Mouse (Mus musculus): Measurements from ENCODE around the gene Kmo. TPM values are rescaled to one million over a fixed set of nuclear protein-coding genes. Genes with fewer than 3 reads are reported as not detected.

Kmo gene
- 0.11 TPM in 1 of 2 replicates, not detected in the other for polyA plus RNA-seq (2015; fragmentation: Nextera tagmentation; extraction: Ambion mirVana)

DNA sequence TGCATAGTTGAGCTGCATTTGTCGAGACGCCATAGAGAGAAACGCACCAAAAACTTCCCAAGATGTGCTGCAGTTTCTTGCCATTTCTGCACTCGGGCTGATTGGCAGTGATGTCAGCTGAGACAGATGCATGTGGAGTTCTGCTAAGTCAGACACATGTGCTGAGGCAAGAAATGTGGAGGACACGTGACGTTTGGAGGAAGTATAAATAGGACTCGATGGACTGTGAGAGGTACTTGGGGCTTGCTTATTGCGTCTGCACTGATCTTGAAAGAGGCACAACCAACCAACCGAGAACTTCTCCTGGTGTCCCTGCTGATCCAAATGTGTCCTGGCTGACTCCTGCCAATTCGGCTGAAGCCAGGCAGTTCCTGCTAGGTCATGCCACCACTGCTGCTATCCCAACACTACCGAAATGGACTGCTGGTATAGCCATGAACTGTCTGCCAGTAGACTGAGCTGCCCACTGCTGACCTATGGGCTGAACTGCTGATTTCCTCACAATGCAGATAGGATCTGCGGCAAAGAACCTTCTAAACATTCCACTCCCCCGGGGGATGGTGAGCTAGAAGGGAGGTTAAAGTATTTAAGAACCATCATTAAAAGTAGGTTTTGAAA is at the start of gene Kmo:
TSS of gene Kmo (plus strand) at position 568 of the 618 bp plus-strand sequence.
- Histone ChIP-seq H3K4me2 (ENCODE audit: low read length) (no peak within 1 kb of the TSS), H3K27me3 (ENCODE audit: control insufficient read depth, insufficient read depth, low read depth, low read length) (no peaks in the 10 kb centered on the region), H3K36me3 (ENCODE audit: control insufficient read depth, insufficient read depth, low read length) (peaks cover 19% of the 10 kb centered on the region), H3K4me1 (ENCODE audit: control insufficient read depth, insufficient read depth, low read length) (peaks cover 14% of the 10 kb centered on the region), H3K9ac (ENCODE audit: low read depth, low read length) (no peak within 1 kb of the TSS), H3K4me3 (ENCODE audit: low read depth, low read length) (no peak within 1 kb of the TSS), H3K9me3 (replicated peaks; ENCODE audit: control insufficient read depth, low read length, poor library complexity, severe bottlenecking) (no peaks in the 10 kb centered on the region), H3K27ac (ENCODE audit: low read length) (no peak within 1 kb of the TSS)
- no peak for ATAC-seq
- 91% methylated on average over 13 of the region's 13 CpGs for WGBS

DNA sequence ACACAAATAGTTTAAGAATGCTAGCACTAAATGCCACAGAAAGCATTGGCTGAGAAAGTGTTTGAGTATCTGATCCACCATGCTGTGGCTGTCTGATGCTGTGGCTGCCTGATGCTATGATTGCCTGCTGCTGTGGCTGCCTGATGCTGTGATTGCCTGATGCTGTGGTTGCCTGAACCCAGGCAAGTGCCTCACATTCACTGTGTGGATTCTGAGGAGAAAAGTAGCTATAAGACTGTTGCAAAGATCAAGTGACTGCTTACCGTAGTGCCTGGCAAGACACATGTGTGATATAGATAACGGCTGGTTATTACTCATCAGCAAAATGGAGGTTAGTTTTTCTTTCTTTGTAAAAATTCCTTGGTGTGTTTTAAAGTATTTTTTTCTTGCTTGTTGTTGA is 46.1 kb upstream of the Kmo start:
- Histone ChIP-seq H3K27me3 (ENCODE audit: control insufficient read depth, insufficient read depth, low read depth, low read length) (no peaks in the 10 kb centered on the region), H3K9ac (ENCODE audit: low read depth, low read length) (no peak overlapping the region), H3K9me3 (replicated peaks; ENCODE audit: control insufficient read depth, low read length, poor library complexity, severe bottlenecking) (no peaks in the 10 kb centered on the region), H3K27ac (ENCODE audit: low read length) (no peak overlapping the region), H3K4me1 (ENCODE audit: control insufficient read depth, insufficient read depth, low read length) (no peaks in the 10 kb centered on the region), H3K36me3 (ENCODE audit: control insufficient read depth, insufficient read depth, low read length) (no peaks in the 10 kb centered on the region), H3K4me3 (ENCODE audit: low read depth, low read length) (no peak overlapping the region), H3K4me2 (ENCODE audit: low read length) (no peak overlapping the region)
- no peak for ATAC-seq
- WGBS, result 87% methylated on average over 2 of the region's 2 CpGs

DNA sequence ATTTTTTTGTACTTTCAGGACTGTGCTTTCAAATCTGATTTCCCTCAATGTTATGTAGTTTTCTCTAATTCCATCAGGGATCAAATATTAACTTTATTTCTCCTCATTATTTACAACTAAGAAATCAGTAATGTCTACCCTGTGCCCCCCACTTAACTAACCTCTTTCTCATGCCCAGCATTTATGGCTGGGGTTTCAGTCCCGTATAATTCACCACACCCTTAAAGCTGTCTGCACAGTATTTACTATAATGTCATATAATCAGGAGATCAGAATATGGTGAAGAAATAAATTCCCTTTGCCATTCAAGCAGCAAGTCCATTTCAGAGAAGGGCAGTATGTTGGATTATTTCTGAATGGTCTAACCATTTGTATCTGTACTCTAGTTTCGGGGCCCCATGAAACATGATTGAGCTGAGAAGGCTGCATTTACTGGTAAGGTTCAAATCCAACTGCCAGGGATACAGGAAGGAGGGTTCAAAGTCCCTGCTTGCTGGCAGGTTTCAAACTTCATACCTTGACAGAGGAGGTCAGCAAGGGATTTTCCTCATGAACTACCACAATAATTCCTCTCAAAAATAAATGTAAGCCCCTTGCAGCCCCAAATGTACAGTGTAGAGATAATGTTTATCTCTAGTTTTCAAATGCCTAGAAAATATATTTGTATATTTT is 41.6 kb upstream of the Kmo start:
- no peaks in the 10 kb centered on the region for H3K4me1 ChIP-seq (ENCODE audit: control insufficient read depth, insufficient read depth, low read length)
- H3K9me3 ChIP-seq (replicated peaks; ENCODE audit: control insufficient read depth, low read length, poor library complexity, severe bottlenecking), result no peaks in the 10 kb centered on the region
- H3K4me3 ChIP-seq (ENCODE audit: low read depth, low read length), result no peak overlapping the region
- 91% methylated on average over 2 of the region's 2 CpGs for WGBS
- no peak for ATAC-seq
- no peak overlapping the region for H3K27ac ChIP-seq (ENCODE audit: low read length)
- H3K9ac ChIP-seq (ENCODE audit: low read depth, low read length), result no peak overlapping the region
- H3K36me3 ChIP-seq (ENCODE audit: control insufficient read depth, insufficient read depth, low read length), result no peaks in the 10 kb centered on the region
- no peaks in the 10 kb centered on the region for H3K27me3 ChIP-seq (ENCODE audit: control insufficient read depth, insufficient read depth, low read depth, low read length)
- H3K4me2 ChIP-seq (ENCODE audit: low read length), result no peak overlapping the region

DNA sequence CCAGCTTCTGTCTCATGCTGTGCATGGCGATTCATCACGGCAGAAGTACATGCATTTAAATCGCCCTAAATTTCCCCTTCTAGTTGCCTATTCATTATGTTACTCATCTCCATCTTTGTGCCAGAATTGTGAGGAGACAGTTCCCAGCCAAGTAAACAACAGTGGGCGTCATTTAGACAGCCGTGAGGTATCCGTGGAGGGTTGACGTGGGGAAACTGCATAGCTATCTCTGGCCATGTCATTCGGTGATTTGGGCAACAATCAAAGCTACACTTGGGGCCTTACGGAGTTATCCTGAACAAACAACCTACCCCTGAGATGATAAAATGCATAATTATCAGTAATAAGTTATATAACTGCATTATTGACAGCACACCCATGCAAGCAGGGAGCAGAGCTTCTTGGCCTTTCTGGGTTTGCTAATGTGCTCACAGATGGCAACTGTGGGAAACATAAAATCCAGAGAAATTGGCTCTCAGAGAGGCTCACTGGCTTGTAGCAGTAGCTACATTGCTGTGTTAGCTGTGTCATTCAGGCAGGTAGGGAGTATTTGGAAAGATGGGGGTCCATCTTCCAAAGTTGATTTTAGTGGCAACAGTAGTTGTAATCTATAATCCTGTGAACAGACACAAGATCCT is 40.5 kb upstream of the Kmo start:
- no peaks in the 10 kb centered on the region for H3K4me1 ChIP-seq (ENCODE audit: control insufficient read depth, insufficient read depth, low read length)
- ATAC-seq, result no peak
- no peaks in the 10 kb centered on the region for H3K27me3 ChIP-seq (ENCODE audit: control insufficient read depth, insufficient read depth, low read depth, low read length)
- no peak overlapping the region for H3K27ac ChIP-seq (ENCODE audit: low read length)
- H3K36me3 ChIP-seq (ENCODE audit: control insufficient read depth, insufficient read depth, low read length), result no peaks in the 10 kb centered on the region
- WGBS, result 73% methylated on average over 9 of the region's 9 CpGs
- no peak overlapping the region for H3K4me2 ChIP-seq (ENCODE audit: low read length)
- no peak overlapping the region for H3K4me3 ChIP-seq (ENCODE audit: low read depth, low read length)
- no peak overlapping the region for H3K9ac ChIP-seq (ENCODE audit: low read depth, low read length)
- H3K9me3 ChIP-seq (replicated peaks; ENCODE audit: control insufficient read depth, low read length, poor library complexity, severe bottlenecking), result no peaks in the 10 kb centered on the region

DNA sequence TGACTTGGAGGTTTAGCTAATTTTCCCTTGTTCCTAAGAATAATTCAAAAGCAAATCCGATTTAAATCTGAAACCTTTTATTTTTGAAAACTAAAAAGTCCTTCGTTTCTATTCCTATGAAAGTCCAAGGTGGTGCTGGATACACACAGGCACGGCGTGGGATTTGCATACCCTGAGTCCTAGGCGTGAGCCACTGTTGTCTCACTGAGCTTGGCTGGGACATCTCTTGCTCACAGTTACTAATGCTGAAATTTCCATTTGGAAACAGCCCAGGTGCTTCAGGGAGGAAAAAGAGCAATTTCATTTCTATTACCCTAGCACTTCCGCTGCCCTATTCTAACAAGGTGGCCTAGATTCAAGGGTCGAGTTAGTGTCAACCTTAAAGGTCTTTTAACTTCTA is 39.8 kb upstream of the Kmo start:
- Histone ChIP-seq H3K4me1 (ENCODE audit: control insufficient read depth, insufficient read depth, low read length) (no peaks in the 10 kb centered on the region), H3K4me2 (ENCODE audit: low read length) (no peak overlapping the region), H3K9me3 (replicated peaks; ENCODE audit: control insufficient read depth, low read length, poor library complexity, severe bottlenecking) (no peaks in the 10 kb centered on the region), H3K4me3 (ENCODE audit: low read depth, low read length) (no peak overlapping the region), H3K36me3 (ENCODE audit: control insufficient read depth, insufficient read depth, low read length) (no peaks in the 10 kb centered on the region), H3K9ac (ENCODE audit: low read depth, low read length) (no peak overlapping the region), H3K27ac (ENCODE audit: low read length) (no peak overlapping the region), H3K27me3 (ENCODE audit: control insufficient read depth, insufficient read depth, low read depth, low read length) (no peaks in the 10 kb centered on the region)
- no peak for ATAC-seq
- WGBS, result 91% methylated on average over 7 of the region's 7 CpGs

DNA sequence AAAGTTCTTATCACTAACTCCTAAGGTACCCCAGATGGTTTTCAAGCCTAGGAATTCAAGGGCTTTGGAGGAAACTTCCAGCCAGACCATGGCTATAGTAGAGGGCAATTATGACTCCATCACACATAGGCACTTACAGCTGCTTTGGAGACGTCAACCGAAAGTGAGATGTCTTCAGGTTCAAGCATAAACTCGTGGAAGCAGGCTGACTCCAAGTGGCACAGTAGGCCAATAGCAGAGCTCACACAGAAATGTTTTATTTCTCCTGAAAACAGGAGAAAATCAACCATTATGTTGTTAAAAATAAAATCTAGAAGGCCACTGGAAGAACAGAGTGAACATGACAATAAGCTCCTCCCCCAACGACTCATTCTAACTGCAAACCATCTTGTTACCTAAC is 37.4 kb upstream of the Kmo start:
- ATAC-seq, result no peak
- 89% methylated on average over 4 of the region's 4 CpGs for WGBS

DNA sequence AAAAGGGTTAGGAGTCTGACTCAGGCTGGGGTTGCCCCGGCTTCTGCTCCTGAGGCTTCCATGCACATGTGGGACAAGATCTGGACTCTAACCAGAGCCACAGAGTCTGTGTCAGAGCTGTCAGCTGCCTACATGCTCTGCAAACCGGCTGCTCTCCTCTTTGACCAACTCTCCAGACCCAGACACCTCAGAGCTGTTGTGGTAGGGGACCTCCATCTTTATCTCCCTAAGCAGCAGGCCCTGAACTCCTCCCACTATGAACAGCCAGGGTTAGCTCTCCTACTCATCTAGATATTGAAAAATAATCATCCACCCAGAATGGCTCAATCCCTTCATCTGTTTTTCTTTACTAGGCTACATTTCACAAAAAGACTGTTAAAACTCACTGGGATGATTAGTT is 34.9 kb upstream of the Kmo start:
- Histone ChIP-seq H3K4me1 (ENCODE audit: control insufficient read depth, insufficient read depth, low read length) (no peaks in the 10 kb centered on the region), H3K4me3 (ENCODE audit: low read depth, low read length) (no peak overlapping the region), H3K27ac (ENCODE audit: low read length) (no peak overlapping the region), H3K27me3 (ENCODE audit: control insufficient read depth, insufficient read depth, low read depth, low read length) (no peaks in the 10 kb centered on the region), H3K9me3 (replicated peaks; ENCODE audit: control insufficient read depth, low read length, poor library complexity, severe bottlenecking) (no peaks in the 10 kb centered on the region), H3K4me2 (ENCODE audit: low read length) (no peak overlapping the region), H3K36me3 (ENCODE audit: control insufficient read depth, insufficient read depth, low read length) (no peaks in the 10 kb centered on the region), H3K9ac (ENCODE audit: low read depth, low read length) (no peak overlapping the region)
- no peak for ATAC-seq
- WGBS, result 81% methylated on average over 2 of the region's 2 CpGs

More for the DNA sequence above, 37.4 kb upstream of the Kmo start:
- no peak overlapping the region for H3K9ac ChIP-seq (ENCODE audit: low read depth, low read length)
- no peaks in the 10 kb centered on the region for H3K27me3 ChIP-seq (ENCODE audit: control insufficient read depth, insufficient read depth, low read depth, low read length)
- no peaks in the 10 kb centered on the region for H3K4me1 ChIP-seq (ENCODE audit: control insufficient read depth, insufficient read depth, low read length)
- H3K36me3 ChIP-seq (ENCODE audit: control insufficient read depth, insufficient read depth, low read length), result no peaks in the 10 kb centered on the region
- H3K4me2 ChIP-seq (ENCODE audit: low read length), result no peak overlapping the region
- no peak overlapping the region for H3K27ac ChIP-seq (ENCODE audit: low read length)
- no peaks in the 10 kb centered on the region for H3K9me3 ChIP-seq (replicated peaks; ENCODE audit: control insufficient read depth, low read length, poor library complexity, severe bottlenecking)
- no peak overlapping the region for H3K4me3 ChIP-seq (ENCODE audit: low read depth, low read length)

DNA sequence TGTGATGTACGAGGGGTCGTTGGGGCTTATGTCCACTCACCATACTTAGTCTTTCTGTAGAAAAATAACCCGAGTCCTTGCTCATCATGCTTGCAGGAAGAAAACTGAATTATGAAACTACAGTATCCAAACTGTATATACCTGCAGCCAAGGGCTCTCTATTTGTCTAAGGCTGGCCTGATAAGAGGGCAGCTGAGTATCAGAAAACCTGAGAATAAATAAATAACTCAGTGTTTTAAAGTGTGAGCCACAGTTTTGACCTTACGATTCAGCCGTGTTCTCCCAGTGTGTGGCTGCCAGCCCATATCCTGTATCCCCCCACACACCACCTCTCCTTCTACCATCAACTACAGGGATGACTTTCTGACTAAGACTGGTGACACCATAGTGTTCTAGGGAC is 33.5 kb upstream of the Kmo start:
- H3K4me2 ChIP-seq (ENCODE audit: low read length), result no peak overlapping the region
- 86% methylated on average over 5 of the region's 5 CpGs for WGBS
- no peaks in the 10 kb centered on the region for H3K4me1 ChIP-seq (ENCODE audit: control insufficient read depth, insufficient read depth, low read length)
- no peak overlapping the region for H3K27ac ChIP-seq (ENCODE audit: low read length)
- H3K4me3 ChIP-seq (ENCODE audit: low read depth, low read length), result no peak overlapping the region
- H3K9me3 ChIP-seq (replicated peaks; ENCODE audit: control insufficient read depth, low read length, poor library complexity, severe bottlenecking), result no peaks in the 10 kb centered on the region
- ATAC-seq, result no peak
- no peak overlapping the region for H3K9ac ChIP-seq (ENCODE audit: low read depth, low read length)
- no peaks in the 10 kb centered on the region for H3K36me3 ChIP-seq (ENCODE audit: control insufficient read depth, insufficient read depth, low read length)
- no peaks in the 10 kb centered on the region for H3K27me3 ChIP-seq (ENCODE audit: control insufficient read depth, insufficient read depth, low read depth, low read length)

DNA sequence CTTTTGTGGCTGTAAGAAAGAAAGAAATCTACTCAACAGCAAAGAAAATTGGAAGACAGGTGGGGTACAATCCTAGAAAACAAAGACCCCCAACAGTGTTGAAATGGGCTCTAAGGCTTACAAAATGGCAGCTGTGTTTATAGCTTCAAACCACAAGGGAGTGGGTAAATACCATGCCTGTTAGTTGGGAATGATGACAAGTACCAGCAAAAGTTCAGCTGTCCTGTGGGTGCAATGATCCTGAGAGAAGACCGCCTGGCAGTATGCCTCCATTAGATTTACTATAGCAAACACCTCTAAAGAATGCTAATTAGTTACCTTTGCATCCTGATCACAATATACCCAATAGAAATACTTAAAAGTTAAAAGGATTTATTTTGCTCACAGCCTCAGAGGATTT is 27.3 kb upstream of the Kmo start:
- 93% methylated on average over 1 of the region's 1 CpGs for WGBS

More for the DNA sequence above, 27.3 kb upstream of the Kmo start:
- no peak overlapping the region for H3K4me2 ChIP-seq (ENCODE audit: low read length)
- H3K4me1 ChIP-seq (ENCODE audit: control insufficient read depth, insufficient read depth, low read length), result no peaks in the 10 kb centered on the region
- no peak overlapping the region for H3K9ac ChIP-seq (ENCODE audit: low read depth, low read length)
- H3K36me3 ChIP-seq (ENCODE audit: control insufficient read depth, insufficient read depth, low read length), result no peaks in the 10 kb centered on the region
- no peak for ATAC-seq
- H3K9me3 ChIP-seq (replicated peaks; ENCODE audit: control insufficient read depth, low read length, poor library complexity, severe bottlenecking), result peaks cover 3% of the 10 kb centered on the region; the same call in 1 of the 2 replicates
- no peak overlapping the region for H3K4me3 ChIP-seq (ENCODE audit: low read depth, low read length)
- no peaks in the 10 kb centered on the region for H3K27me3 ChIP-seq (ENCODE audit: control insufficient read depth, insufficient read depth, low read depth, low read length)
- no peak overlapping the region for H3K27ac ChIP-seq (ENCODE audit: low read length)

Measured in midbrain, embryonic 16.5 days (tissue).